15 mouse cellular contexts compared by ENCODE assay signal in the genomic region with DNA sequence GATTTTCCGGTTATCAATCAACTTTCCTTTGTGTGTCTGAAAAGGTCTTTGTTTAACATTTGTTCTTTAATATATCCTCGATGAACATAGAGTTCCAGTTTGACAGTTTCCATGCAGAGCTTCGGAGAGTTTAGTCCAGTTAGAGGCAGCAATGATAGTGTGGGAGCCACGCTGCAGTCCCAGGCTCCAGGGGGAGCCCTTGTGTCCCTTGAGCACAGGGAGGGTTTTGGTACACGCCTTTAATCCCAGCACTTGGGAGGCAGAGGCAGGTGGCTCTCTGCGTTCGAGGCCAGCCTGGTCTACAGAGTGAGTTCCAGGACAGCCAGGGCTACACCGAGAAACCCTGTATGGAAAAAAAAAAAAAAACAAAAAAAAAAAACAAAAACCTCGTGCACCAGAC.
DNase-seq lines count a peak whose midpoint lies in the region; ATAC-seq and TF ChIP-seq lines count a peak whose summit lies in the region.
"Had no signal": no experiment of that assay in that cellular context is flagged by ENCODE, and none has a peak within 500 bp of the region (broad histone marks: within the 10 kb centered on the region; RNA-seq: fewer than 3 reads in every experiment).

No protein-coding gene starts in this region.

- H3K4me2 ChIP-seq in intestine, postnatal 0 days (replicated peaks; ENCODE audit: low read depth): no peak overlapping the region
- H3K4me2 ChIP-seq in intestine, embryonic 15.5 days (replicated peaks): no peak overlapping the region
- H3K4me2 ChIP-seq in lung, embryonic 14.5 days: no peak overlapping the region
- H3K4me2 ChIP-seq: heart, embryonic 15.5 days; liver, embryonic 15.5 days had no signal

- no peak for DNase-seq in lung, embryonic 14.5 days
- no peak for DNase-seq in lung, postnatal 25 days (ENCODE audit: low spot score)
- no peak for DNase-seq in cerebellum, postnatal 10 days
- DNase-seq: cerebellum, adult 2 months; kidney, postnatal 25 days; midbrain, embryonic 14.5 days; thymus, adult 18-20 months had no signal

- no peaks in the 10 kb centered on the region for H3K9me3 ChIP-seq in intestine, postnatal 0 days (ENCODE audit: control insufficient read depth)
- no peaks in the 10 kb centered on the region for H3K9me3 ChIP-seq in intestine, embryonic 15.5 days
- H3K9me3 ChIP-seq in lung, embryonic 14.5 days (ENCODE audit: low read depth, low read length): no peaks in the 10 kb centered on the region
- H3K9me3 ChIP-seq in ES-Bruce4 (replicated peaks; ENCODE audit: control insufficient read depth, insufficient read depth, low read length, poor library complexity, severe bottlenecking): no peaks in the 10 kb centered on the region
- H3K9me3 ChIP-seq: forebrain, embryonic 10.5 days; heart, embryonic 15.5 days; hindbrain, embryonic 10.5 days; liver, embryonic 15.5 days had no signal

- H3K27me3 ChIP-seq in intestine, postnatal 0 days (replicated peaks; ENCODE audit: control insufficient read depth, insufficient read depth, low read length): no peaks in the 10 kb centered on the region
- H3K27me3 ChIP-seq in intestine, embryonic 15.5 days (replicated peaks): no peaks in the 10 kb centered on the region
- no peaks in the 10 kb centered on the region for H3K27me3 ChIP-seq in lung, embryonic 14.5 days (ENCODE audit: insufficient read depth, low read length)
- no peaks in the 10 kb centered on the region for H3K27me3 ChIP-seq in ES-Bruce4 (ENCODE audit: control insufficient read depth, insufficient read depth, low read length, poor library complexity, severe bottlenecking)
- H3K27me3 ChIP-seq: heart, embryonic 15.5 days; liver, embryonic 15.5 days had no signal

- no peak overlapping the region for H3K9ac ChIP-seq in intestine, postnatal 0 days (ENCODE audit: low read depth, low read length)
- H3K9ac ChIP-seq in intestine, embryonic 15.5 days: no peak overlapping the region
- no peak overlapping the region for H3K9ac ChIP-seq in lung, embryonic 14.5 days
- no peak overlapping the region for H3K9ac ChIP-seq in ES-Bruce4 (ENCODE audit: low read depth, poor library complexity, severe bottlenecking)
- H3K9ac ChIP-seq: heart, embryonic 15.5 days; liver, embryonic 15.5 days had no signal

- TF ChIP-seq EP300 in ES-Bruce4 (IDR thresholded peaks at IDR 0.05; ENCODE audit: insufficient read depth, low read depth, low read length): no peak

- no peaks in the 10 kb centered on the region for H3K36me3 ChIP-seq in intestine, postnatal 0 days (ENCODE audit: control insufficient read depth, insufficient read depth)
- H3K36me3 ChIP-seq in intestine, embryonic 15.5 days: no peaks in the 10 kb centered on the region
- H3K36me3 ChIP-seq in lung, embryonic 14.5 days (ENCODE audit: insufficient read depth): no peaks in the 10 kb centered on the region
- no peaks in the 10 kb centered on the region for H3K36me3 ChIP-seq in ES-Bruce4 (ENCODE audit: control insufficient read depth, insufficient read depth, low read length, poor library complexity, severe bottlenecking)
- H3K36me3 ChIP-seq: forebrain, embryonic 10.5 days; hindbrain, embryonic 10.5 days; liver, embryonic 15.5 days had no signal

- no peaks in the 10 kb centered on the region for H3K4me1 ChIP-seq in intestine, postnatal 0 days (replicated peaks; ENCODE audit: control insufficient read depth, insufficient read depth, low read length)
- H3K4me1 ChIP-seq in intestine, embryonic 15.5 days (replicated peaks): no peaks in the 10 kb centered on the region
- no peaks in the 10 kb centered on the region for H3K4me1 ChIP-seq in lung, embryonic 14.5 days (ENCODE audit: insufficient read depth)
- H3K4me1 ChIP-seq in ES-Bruce4 (ENCODE audit: control insufficient read depth, insufficient read depth, low read length): no peaks in the 10 kb centered on the region
- no peaks in the 10 kb centered on the region for H3K4me1 ChIP-seq in bone marrow, adult 2 months (ENCODE audit: control insufficient read depth, insufficient read depth, low read length)
- H3K4me1 ChIP-seq: forebrain, embryonic 10.5 days; heart, embryonic 15.5 days; hindbrain, embryonic 10.5 days; liver, embryonic 15.5 days had no signal

- TF ChIP-seq CTCF in intestine, postnatal 0 days (IDR thresholded peaks at IDR 0.05; ENCODE audit: low read depth): peak; percentile 53
- TF ChIP-seq CTCF in lung, embryonic 14.5 days (IDR thresholded peaks at IDR 0.05; ENCODE audit: low read depth): peak; percentile 23; the same call in 1 of the 2 replicates
- peak; percentile 42 for TF ChIP-seq CTCF in ES-Bruce4 (IDR thresholded peaks at IDR 0.05; ENCODE audit: low read depth, low read length)
- TF ChIP-seq CTCF in bone marrow, adult 2 months (IDR thresholded peaks at IDR 0.05; ENCODE audit: control insufficient read depth, insufficient read depth, low read length): peak; percentile 44

- no peak overlapping the region for H3K27ac ChIP-seq in intestine, postnatal 0 days (ENCODE audit: low read depth, low read length)
- no peak overlapping the region for H3K27ac ChIP-seq in intestine, embryonic 15.5 days
- H3K27ac ChIP-seq in lung, embryonic 14.5 days (ENCODE audit: low read depth): no peak overlapping the region
- no peak overlapping the region for H3K27ac ChIP-seq in ES-Bruce4 (ENCODE audit: insufficient read depth, low read length)
- no peak overlapping the region for H3K27ac ChIP-seq in bone marrow, adult 2 months (ENCODE audit: control insufficient read depth, insufficient read depth, low read depth, low read length, poor library complexity)
- H3K27ac ChIP-seq: forebrain, embryonic 10.5 days; heart, embryonic 15.5 days; hindbrain, embryonic 10.5 days; liver, embryonic 15.5 days had no signal

- no peak overlapping the region for H3K4me3 ChIP-seq in intestine, postnatal 0 days (ENCODE audit: low read depth, low read length)
- H3K4me3 ChIP-seq in intestine, embryonic 15.5 days (replicated peaks): no peak overlapping the region
- no peak overlapping the region for H3K4me3 ChIP-seq in lung, embryonic 14.5 days (ENCODE audit: low read depth, low read length)
- H3K4me3 ChIP-seq in ES-Bruce4 (ENCODE audit: low read depth, low read length): no peak overlapping the region
- no peak overlapping the region for H3K4me3 ChIP-seq in bone marrow, adult 2 months (replicated peaks; ENCODE audit: control insufficient read depth, low read depth, low read length)
- H3K4me3 ChIP-seq: forebrain, embryonic 10.5 days; heart, embryonic 15.5 days; hindbrain, embryonic 10.5 days; liver, embryonic 15.5 days had no signal

- 84% methylated on average over 9 of the region's 9 CpGs for WGBS in intestine, postnatal 0 days
- 82% methylated on average over 9 of the region's 9 CpGs for WGBS in intestine, embryonic 15.5 days
- WGBS in lung, embryonic 14.5 days: 78% methylated on average over 9 of the region's 9 CpGs
- WGBS in bone marrow, adult 2 months: 75% methylated on average over 9 of the region's 9 CpGs

- no peak for ATAC-seq in intestine, postnatal 0 days
- no peak for ATAC-seq in intestine, embryonic 15.5 days
- ATAC-seq in lung, embryonic 14.5 days (ENCODE audit: insufficient read depth): no peak

- no peak for TF ChIP-seq POLR2A in ES-Bruce4 (IDR thresholded peaks at IDR 0.05; ENCODE audit: insufficient read depth, low read length)
- no peak for TF ChIP-seq POLR2A in bone marrow, adult 2 months (IDR thresholded peaks at IDR 0.05; ENCODE audit: borderline replicate concordance, control insufficient read depth, low read depth, low read length)
